Mouse (Mus musculus) olfactory bulb, adult 2 months (tissue): ENCODE results near the gene Smim11.

Source experiments
- CTCF ChIP-seq: fragments of 200-500 bp; IDR thresholded peaks from 2 replicates; pipeline ENCODE4 v1.5.1; 2012; ENCODE audit warnings: low read depth, mild to moderate bottlenecking, low read length, moderate library complexity; ENCODE audit not compliant: insufficient read depth
- POLR2A ChIP-seq: fragments of 200-500 bp; IDR thresholded peaks from 2 replicates; pipeline ENCODE4 v1.6.1; 2012; ENCODE audit warnings: mild to moderate bottlenecking, low read depth, low read length, moderate library complexity; ENCODE audit not compliant: insufficient read depth

DNA sequence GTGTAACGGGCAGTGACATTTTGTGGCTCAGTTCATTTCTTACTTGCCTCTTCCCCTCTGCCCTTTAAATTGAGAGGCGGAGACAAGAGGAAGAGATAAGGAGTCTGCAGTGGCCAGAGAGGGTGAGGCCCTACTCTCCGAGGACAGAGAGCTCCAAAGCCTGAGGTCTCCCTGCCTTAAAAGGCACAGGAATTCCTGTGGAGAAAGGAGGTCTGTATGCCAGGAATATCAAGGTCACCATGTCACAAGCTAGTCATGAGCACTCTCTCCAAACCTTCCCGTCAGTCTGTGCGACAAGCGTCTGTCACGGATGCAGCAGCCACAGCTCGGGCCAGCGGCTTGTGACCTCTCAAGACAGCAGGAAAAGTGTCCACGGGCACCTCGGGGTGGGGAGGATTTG is 44.1 kb downstream of the Smim11 start:
- TF ChIP-seq CTCF (no peak), POLR2A (no peak)
